Mouse (Mus musculus): ENCODE results near the gene Armc2.
A peak's percentile ranks its signal among the peaks of the same experiment; 100 is the strongest.

The Armc2 gene

GRCm38 (mm10) chr10:42018016-42018949 lies at the start of gene Armc2:
Gene Armc2 (minus strand): TSS chr10:42018442.
- DNase-seq: peak; percentile 73

- DNase-seq: no peak
Measured at GRCm38 (mm10) chr10:42064446-42064845, 46.2 kb upstream of the Armc2 start.

- DNase-seq: no peak
Measured at GRCm38 (mm10) chr10:42059522-42059921, 41.3 kb upstream of the Armc2 start.

- no peak for DNase-seq
Measured at GRCm38 (mm10) chr10:42057746-42058145, 39.5 kb upstream of the Armc2 start.

- peak; percentile 67 for DNase-seq
Measured at GRCm38 (mm10) chr10:42057231-42057601, 39.0 kb upstream of the Armc2 start.

GRCm38 (mm10) chr10:42056486-42057230 lies 38.4 kb upstream of the Armc2 start:
- DNase-seq: no peak

- peak; percentile 62 for DNase-seq
Measured at GRCm38 (mm10) chr10:42055224-42056165, 37.3 kb upstream of the Armc2 start.

GRCm38 (mm10) chr10:42051069-42051468 lies 32.8 kb upstream of the Armc2 start:
- DNase-seq: no peak

GRCm38 (mm10) chr10:42048648-42049047 lies 30.4 kb upstream of the Armc2 start:
- DNase-seq: no peak

GRCm38 (mm10) chr10:42044574-42044973 lies 26.3 kb upstream of the Armc2 start:
- no peak for DNase-seq

GRCm38 (mm10) chr10:42043307-42043706 lies 25.1 kb upstream of the Armc2 start:
- DNase-seq: no peak

- DNase-seq: no peak
Measured at GRCm38 (mm10) chr10:42042881-42043280, 24.6 kb upstream of the Armc2 start.

- DNase-seq: no peak
Measured at GRCm38 (mm10) chr10:42042087-42042486, 23.8 kb upstream of the Armc2 start.

GRCm38 (mm10) chr10:42038571-42038970 lies 20.3 kb upstream of the Armc2 start:
- DNase-seq: no peak

- DNase-seq: no peak
Measured at GRCm38 (mm10) chr10:42037301-42037870, 19.1 kb upstream of the Armc2 start.

- no peak for DNase-seq
Measured at GRCm38 (mm10) chr10:42036846-42037245, 18.6 kb upstream of the Armc2 start.

- no peak for DNase-seq
Measured at GRCm38 (mm10) chr10:42033571-42033970, 15.3 kb upstream of the Armc2 start.

- DNase-seq: peak; percentile 93
Measured at GRCm38 (mm10) chr10:42031021-42031420, 12.8 kb upstream of the Armc2 start.

GRCm38 (mm10) chr10:42029502-42029901 lies 11.3 kb upstream of the Armc2 start:
- peak; percentile 41 for DNase-seq

- no peak for DNase-seq
Measured at GRCm38 (mm10) chr10:42027337-42027736, 9.1 kb upstream of the Armc2 start.

- no peak for DNase-seq
Measured at GRCm38 (mm10) chr10:42024406-42024805, 6.2 kb upstream of the Armc2 start.

- no peak for DNase-seq
Measured at GRCm38 (mm10) chr10:42021536-42021935, 3.3 kb upstream of the Armc2 start.
